Mouse (Mus musculus): Measurements from ENCODE around the gene Lrrk1. TPM values are rescaled to one million over a fixed set of nuclear protein-coding genes. Genes with fewer than 3 reads are reported as not detected.

Gene Lrrk1
- polyA plus RNA-seq, 2 experiments = 2.3 to 3.1 TPM

- ATAC-seq (ENCODE audit: insufficient read depth) (no peak), DNase-seq (ENCODE audit: low read depth in 3 of 3, low spot score in 3 of 3) (no peak)
- no peak overlapping the region for H3K9ac ChIP-seq (replicated peaks)
- no peak overlapping the region for H3K27ac ChIP-seq
- H3K4me2 ChIP-seq (ENCODE audit: low read depth) = no peak overlapping the region
- H3K4me1 ChIP-seq (replicated peaks; ENCODE audit: control insufficient read depth in 2 of 2, insufficient read depth in 2 of 2, low read length in 1 of 2) = peaks cover 6 to 12% of the 10 kb centered on the region in 2 experiments; a peak in 3 of 4 replicates
- no peaks in the 10 kb centered on the region for H3K36me3 ChIP-seq (replicated peaks; ENCODE audit: control insufficient read depth, insufficient read depth, low read depth)
- H3K4me3 ChIP-seq (ENCODE audit: insufficient read depth in 1 of 2, low read depth in 2 of 2, low read length in 2 of 2) = no peak overlapping the region
- no peak for TF ChIP-seq EP300 (IDR thresholded peaks at IDR 0.05; ENCODE audit: low read depth)
- TF ChIP-seq CTCF (IDR thresholded peaks at IDR 0.05; ENCODE audit: low read depth) = no peak
- H3K27me3 ChIP-seq (ENCODE audit: control insufficient read depth, insufficient read depth, low read length) = no peaks in the 10 kb centered on the region
- no peaks in the 10 kb centered on the region for H3K9me3 ChIP-seq (ENCODE audit: control insufficient read depth, low read length)
- 36% methylated on average over 3 of the region's 3 CpGs for WGBS (ENCODE audit: insufficient replicate concordance)
These were observed 33.2 kb downstream of the Lrrk1 start for GRCm38 (mm10) chr7:66354911-66355310.

- Histone ChIP-seq H3K27me3 (ENCODE audit: control insufficient read depth, insufficient read depth, low read length) (no peaks in the 10 kb centered on the region), H3K9ac (replicated peaks) (no peak overlapping the region), H3K4me1 (replicated peaks; ENCODE audit: control insufficient read depth in 2 of 2, insufficient read depth in 2 of 2, low read length in 1 of 2) (peaks cover 3 to 6% of the 10 kb centered on the region in 2 experiments; a peak in 3 of 4 replicates), H3K9me3 (ENCODE audit: control insufficient read depth, low read length) (no peaks in the 10 kb centered on the region), H3K36me3 (replicated peaks; ENCODE audit: control insufficient read depth, insufficient read depth, low read depth) (no peaks in the 10 kb centered on the region), H3K27ac (no peak overlapping the region), H3K4me3 (ENCODE audit: insufficient read depth in 1 of 2, low read depth in 2 of 2, low read length in 2 of 2) (no peak overlapping the region), H3K4me2 (ENCODE audit: low read depth) (no peak overlapping the region)
- no peak for TF ChIP-seq CTCF (IDR thresholded peaks at IDR 0.05; ENCODE audit: low read depth)
- no peak for TF ChIP-seq EP300 (IDR thresholded peaks at IDR 0.05; ENCODE audit: low read depth)
- DNase-seq (ENCODE audit: low read depth in 3 of 3, low spot score in 3 of 3) (no peak), ATAC-seq (ENCODE audit: insufficient read depth) (no peak)
- 62% methylated on average over 4 of the region's 4 CpGs for WGBS (ENCODE audit: insufficient replicate concordance)
These were observed 37.1 kb downstream of the Lrrk1 start for GRCm38 (mm10) chr7:66351074-66351473.

GRCm38 (mm10) chr7:66349670-66350069 is 38.5 kb downstream of the Lrrk1 start:
- WGBS (ENCODE audit: insufficient replicate concordance) = 63% methylated on average over 11 of the region's 11 CpGs

GRCm38 (mm10) chr7:66348588-66348987 is 39.6 kb downstream of the Lrrk1 start:
- Histone ChIP-seq H3K9ac (replicated peaks) (no peak overlapping the region), H3K4me2 (ENCODE audit: low read depth) (no peak overlapping the region), H3K4me1 (replicated peaks; ENCODE audit: control insufficient read depth in 2 of 2, insufficient read depth in 2 of 2, low read length in 1 of 2) (0 out of 4 replicates have a peak, but pooled peaks cover 0 to 2% of the 10 kb centered on the region in 2 experiments), H3K36me3 (replicated peaks; ENCODE audit: control insufficient read depth, insufficient read depth, low read depth) (no peaks in the 10 kb centered on the region), H3K9me3 (ENCODE audit: control insufficient read depth, low read length) (no peaks in the 10 kb centered on the region), H3K27ac (no peak overlapping the region), H3K4me3 (ENCODE audit: insufficient read depth in 1 of 2, low read depth in 2 of 2, low read length in 2 of 2) (no peak overlapping the region), H3K27me3 (ENCODE audit: control insufficient read depth, insufficient read depth, low read length) (no peaks in the 10 kb centered on the region)
- TF ChIP-seq EP300 (IDR thresholded peaks at IDR 0.05; ENCODE audit: low read depth) (no peak), CTCF (IDR thresholded peaks at IDR 0.05; ENCODE audit: low read depth) (no peak)
- DNase-seq (ENCODE audit: low read depth in 3 of 3, low spot score in 3 of 3) = no peak
- WGBS (ENCODE audit: insufficient replicate concordance) = 77% methylated on average over 10 of the region's 10 CpGs
- no peak for ATAC-seq (ENCODE audit: insufficient read depth)

More at GRCm38 (mm10) chr7:66349670-66350069, 38.5 kb downstream of the Lrrk1 start:
- Histone ChIP-seq H3K4me3 (ENCODE audit: insufficient read depth in 1 of 2, low read depth in 2 of 2, low read length in 2 of 2) (no peak overlapping the region), H3K27me3 (ENCODE audit: control insufficient read depth, insufficient read depth, low read length) (no peaks in the 10 kb centered on the region), H3K9ac (replicated peaks) (no peak overlapping the region), H3K36me3 (replicated peaks; ENCODE audit: control insufficient read depth, insufficient read depth, low read depth) (no peaks in the 10 kb centered on the region), H3K4me1 (replicated peaks; ENCODE audit: control insufficient read depth in 2 of 2, insufficient read depth in 2 of 2, low read length in 1 of 2) (0 out of 4 replicates have a peak, but pooled peaks cover 0 to 2% of the 10 kb centered on the region in 2 experiments), H3K27ac (no peak overlapping the region), H3K9me3 (ENCODE audit: control insufficient read depth, low read length) (no peaks in the 10 kb centered on the region), H3K4me2 (ENCODE audit: low read depth) (no peak overlapping the region)
- TF ChIP-seq CTCF (IDR thresholded peaks at IDR 0.05; ENCODE audit: low read depth) (no peak), EP300 (IDR thresholded peaks at IDR 0.05; ENCODE audit: low read depth) (no peak)
- ATAC-seq (ENCODE audit: insufficient read depth) (no peak), DNase-seq (ENCODE audit: low read depth in 3 of 3, low spot score in 3 of 3) (no peak)

GRCm38 (mm10) chr7:66346959-66347663 is 41.0 kb downstream of the Lrrk1 start:
- H3K9ac ChIP-seq (replicated peaks) = no peak overlapping the region
- H3K4me1 ChIP-seq (replicated peaks; ENCODE audit: control insufficient read depth in 2 of 2, insufficient read depth in 2 of 2, low read length in 1 of 2) = 0 out of 4 replicates have a peak, but pooled peaks cover 0 to 2% of the 10 kb centered on the region in 2 experiments
- ATAC-seq (ENCODE audit: insufficient read depth) (no peak), DNase-seq (ENCODE audit: low read depth in 3 of 3, low spot score in 3 of 3) (no peak)
- no peak overlapping the region for H3K27ac ChIP-seq
- no peak overlapping the region for H3K4me2 ChIP-seq (ENCODE audit: low read depth)
- H3K4me3 ChIP-seq (ENCODE audit: insufficient read depth in 1 of 2, low read depth in 2 of 2, low read length in 2 of 2) = no peak overlapping the region
- WGBS (ENCODE audit: insufficient replicate concordance) = 61% methylated on average over 9 of the region's 9 CpGs
- H3K36me3 ChIP-seq (replicated peaks; ENCODE audit: control insufficient read depth, insufficient read depth, low read depth) = no peaks in the 10 kb centered on the region
- H3K27me3 ChIP-seq (ENCODE audit: control insufficient read depth, insufficient read depth, low read length) = no peaks in the 10 kb centered on the region
- no peak for TF ChIP-seq CTCF (IDR thresholded peaks at IDR 0.05; ENCODE audit: low read depth)
- H3K9me3 ChIP-seq (ENCODE audit: control insufficient read depth, low read length) = no peaks in the 10 kb centered on the region

Measured in liver, embryonic 14.5 days (tissue).